Mouse (Mus musculus): ENCODE results near the gene Hoxd4.

The Hoxd4 gene

GRCm38 (mm10) chr2:74711721-74712621, at the start of gene Hoxd4, which contains the start of gene Hoxd3:
Gene Hoxd4 (plus strand): TSS chr2:74711929.
Gene Hoxd3 (plus strand): TSS chr2:74711927.
- no peak for DNase-seq

- peak; percentile 62 for DNase-seq
These were observed 48.3 kb upstream of the Hoxd4 start for GRCm38 (mm10) chr2:74663291-74663925.

DNA sequence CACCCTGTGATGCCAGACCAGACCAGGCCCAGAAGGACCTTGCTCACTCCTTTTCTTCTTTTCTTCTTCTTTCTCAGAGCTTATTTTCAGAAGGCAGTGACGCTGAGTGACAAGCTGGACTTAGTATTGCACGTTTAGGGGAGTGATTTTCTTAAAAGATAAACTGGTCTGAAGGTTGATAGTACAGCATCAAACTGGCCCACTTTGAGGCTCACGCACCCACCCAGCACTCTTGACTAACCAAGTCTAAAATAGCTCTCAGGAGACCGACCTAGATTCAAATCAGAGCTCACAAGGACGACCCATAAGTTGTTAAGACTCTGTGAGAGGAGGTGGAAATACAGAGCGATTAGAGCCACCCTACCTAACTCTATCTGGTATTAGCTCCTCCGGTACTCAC, 45.3 kb upstream of the Hoxd4 start:
- DNase-seq, result no peak

DNA sequence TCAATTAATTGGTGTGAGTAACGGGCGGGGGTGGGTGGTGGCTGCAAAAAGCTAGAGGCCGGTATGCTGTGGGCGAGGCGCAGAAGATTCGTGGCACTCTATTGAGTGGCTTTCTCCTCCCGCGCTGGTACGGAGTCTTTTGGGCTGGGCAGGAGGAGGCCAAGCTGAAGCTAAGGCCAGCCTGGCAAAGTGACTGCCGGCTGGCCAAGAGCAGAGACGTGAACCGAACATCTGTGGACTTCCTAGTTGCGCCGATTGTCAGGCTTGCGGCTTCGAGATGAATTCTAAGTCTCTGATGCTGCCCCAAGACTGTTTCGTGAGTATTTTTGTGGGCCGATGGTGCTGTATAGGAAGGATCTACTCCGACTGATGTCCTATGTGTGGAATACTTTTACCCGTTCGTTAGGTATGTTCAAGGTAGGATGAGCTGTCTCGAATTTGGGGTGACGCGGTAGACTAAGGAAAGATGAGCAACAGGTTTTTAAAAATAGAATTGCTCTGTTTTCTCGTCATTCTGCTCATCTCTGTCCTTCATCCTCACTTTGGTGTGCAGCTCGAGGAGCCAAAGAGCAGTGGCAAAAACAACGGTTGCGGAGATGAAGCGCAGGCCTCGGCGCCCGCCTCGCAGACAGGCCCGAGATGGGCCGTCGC, 44.4 kb upstream of the Hoxd4 start:
- peak; percentile 6 for DNase-seq

DNA sequence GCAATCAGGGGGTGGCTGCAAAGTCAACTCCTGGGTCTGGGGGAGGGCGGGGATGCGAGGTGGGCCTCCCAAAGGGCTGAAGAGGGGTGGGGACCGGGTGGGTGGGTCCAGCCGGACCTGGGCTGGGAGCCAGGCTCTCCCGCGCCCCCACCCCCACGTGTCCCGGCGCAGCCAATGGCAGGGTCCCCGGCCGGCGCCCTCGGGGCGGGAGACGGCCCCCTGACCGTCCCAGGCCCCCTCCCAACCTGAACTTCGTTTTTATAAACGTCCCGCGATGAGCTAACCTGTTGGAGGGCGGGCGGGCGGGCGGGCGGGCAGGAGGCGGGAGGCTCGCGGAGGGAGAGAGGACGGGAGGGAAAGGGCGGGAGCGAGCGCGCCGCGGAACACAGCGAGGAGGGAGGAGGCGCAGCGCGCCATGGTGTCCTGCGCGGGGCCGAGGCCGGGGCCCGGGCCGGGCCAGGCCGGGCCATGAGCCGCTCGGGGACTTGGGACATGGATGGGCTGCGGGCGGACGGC, 43.8 kb upstream of the Hoxd4 start, which contains the start of gene Hoxd13:
TSS of gene Hoxd13 (plus strand) at position 469 of the 516 bp plus-strand sequence.
- no peak for DNase-seq

GRCm38 (mm10) chr2:74668370-74669229, 43.1 kb upstream of the Hoxd4 start:
- peak; percentile 19 for DNase-seq

DNA sequence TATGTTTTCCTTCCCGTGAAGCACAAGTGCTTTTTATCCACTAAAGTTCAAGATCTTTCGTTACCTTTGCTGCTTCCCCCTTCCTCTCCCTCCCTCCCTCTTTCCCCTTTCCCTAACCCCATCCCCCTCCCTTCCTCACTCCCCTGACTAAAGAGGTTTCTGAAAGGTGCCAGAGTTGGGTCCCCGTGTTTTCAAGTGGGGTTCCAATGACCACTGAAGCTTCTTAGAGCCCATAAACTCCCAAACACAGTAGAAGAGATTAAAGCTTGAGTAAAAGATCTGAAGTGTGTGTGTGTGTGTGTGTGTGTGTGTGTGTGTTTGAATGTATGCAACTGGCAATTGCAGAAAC, 42.5 kb upstream of the Hoxd4 start:
- no peak for DNase-seq

DNA sequence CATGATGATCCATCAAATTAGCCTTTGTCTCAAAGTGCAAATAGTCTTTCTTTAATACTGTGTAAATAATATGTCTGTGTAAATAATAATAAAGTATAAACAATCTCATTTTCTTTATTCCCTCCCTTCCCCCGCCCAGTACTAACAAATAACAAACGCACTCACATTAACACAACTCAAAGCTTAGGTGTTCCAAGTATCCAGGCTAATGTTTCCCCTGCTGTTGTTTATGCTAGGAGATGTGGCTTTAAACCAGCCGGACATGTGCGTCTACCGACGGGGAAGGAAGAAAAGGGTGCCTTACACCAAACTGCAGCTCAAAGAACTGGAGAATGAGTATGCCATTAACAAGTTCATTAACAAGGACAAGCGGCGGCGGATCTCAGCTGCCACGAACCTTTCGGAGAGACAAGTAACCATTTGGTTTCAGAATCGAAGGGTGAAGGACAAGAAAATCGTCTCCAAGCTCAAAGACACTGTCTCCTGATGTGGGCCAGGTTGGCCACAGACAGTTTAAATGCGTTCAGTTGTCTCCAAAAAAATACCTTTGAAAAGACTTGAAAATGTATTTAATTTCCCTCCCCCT, 42.0 kb upstream of the Hoxd4 start:
- no peak for DNase-seq

- no peak for DNase-seq
These were observed 41.0 kb upstream of the Hoxd4 start for GRCm38 (mm10) chr2:74670632-74671188.

- DNase-seq, result no peak
These were observed 39.9 kb upstream of the Hoxd4 start for GRCm38 (mm10) chr2:74671847-74672246.

DNA sequence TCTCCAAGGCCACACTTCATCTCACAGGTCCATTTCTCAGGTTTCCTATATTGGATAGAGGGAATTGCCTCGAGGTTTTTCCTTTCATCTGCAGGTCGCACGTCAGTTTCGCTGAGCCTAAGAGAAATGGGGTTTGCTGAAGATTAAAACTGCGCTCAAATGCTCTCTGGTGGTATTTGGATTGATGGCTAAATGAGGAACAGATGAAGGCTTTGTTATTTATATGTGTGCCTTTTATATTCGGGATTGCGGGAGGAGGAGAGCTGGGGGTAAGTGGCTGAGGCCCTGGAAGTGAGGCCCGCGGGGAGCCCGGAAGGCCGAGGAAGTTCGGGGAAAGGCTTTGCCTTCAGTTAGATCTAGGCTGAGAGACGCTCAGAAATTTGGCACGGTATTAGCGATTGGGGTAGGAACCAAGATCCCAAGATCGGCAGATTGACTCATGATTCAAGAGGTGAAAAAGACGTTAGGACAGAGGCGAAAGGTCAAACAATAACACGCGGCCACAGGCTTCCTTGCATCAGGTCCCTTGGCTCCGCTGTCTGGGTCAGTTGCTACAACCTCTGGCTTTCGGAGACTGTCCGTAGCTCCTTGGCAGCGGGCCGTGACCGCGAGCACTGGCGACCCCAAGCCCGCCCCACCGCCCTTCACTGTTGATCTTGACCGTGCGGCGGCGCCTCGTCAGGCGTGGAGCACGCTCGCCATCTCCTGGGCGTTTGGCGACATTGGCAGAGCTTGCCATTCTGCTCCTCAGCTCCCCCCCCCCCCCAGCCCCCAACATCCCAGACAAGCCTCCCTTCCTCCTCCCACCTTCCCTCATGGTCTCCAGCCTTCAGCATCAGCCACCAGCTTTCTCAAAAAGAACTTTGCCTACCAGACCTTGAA, 39.0 kb upstream of the Hoxd4 start:
- DNase-seq, result no peak

GRCm38 (mm10) chr2:74673835-74674425, 37.8 kb upstream of the Hoxd4 start:
- no peak for DNase-seq

DNA sequence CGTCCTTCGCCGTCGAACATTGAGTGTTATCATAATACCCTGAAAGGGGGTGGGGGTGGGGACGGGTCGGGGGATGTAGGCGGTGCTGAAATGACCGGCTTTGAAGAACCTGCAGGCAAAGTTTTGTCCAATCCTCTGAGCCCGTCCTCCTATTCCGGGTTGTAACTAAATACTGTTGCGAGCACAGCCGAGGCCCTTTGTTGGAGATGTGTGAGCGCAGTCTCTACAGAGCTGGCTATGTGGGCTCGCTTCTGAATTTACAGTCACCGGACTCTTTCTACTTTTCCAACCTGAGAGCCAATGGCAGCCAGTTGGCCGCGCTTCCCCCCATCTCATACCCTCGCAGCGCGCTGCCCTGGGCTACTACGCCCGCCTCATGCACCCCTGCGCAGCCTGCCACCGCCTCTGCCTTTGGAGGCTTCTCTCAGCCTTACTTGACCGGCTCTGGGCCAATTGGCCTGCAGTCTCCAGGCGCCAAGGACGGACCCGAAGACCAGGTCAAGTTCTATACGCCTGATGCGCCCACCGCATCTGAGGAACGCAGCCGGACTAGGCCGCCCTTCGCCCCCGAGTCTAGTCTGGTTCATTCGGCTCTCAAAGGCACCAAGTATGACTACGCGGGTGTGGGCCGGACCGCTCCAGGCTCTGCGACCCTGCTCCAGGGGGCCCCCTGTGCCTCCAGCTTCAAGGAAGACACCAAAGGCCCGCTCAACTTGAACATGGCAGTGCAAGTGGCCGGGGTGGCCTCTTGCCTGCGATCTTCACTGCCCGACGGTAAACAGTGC, 36.7 kb upstream of the Hoxd4 start, which contains the start of gene Hoxd12:
TSS of gene Hoxd12 (plus strand) at position 133 of the 785 bp plus-strand sequence.
- DNase-seq, result no peak

GRCm38 (mm10) chr2:74675666-74676282, 36.0 kb upstream of the Hoxd4 start:
- no peak for DNase-seq

DNA sequence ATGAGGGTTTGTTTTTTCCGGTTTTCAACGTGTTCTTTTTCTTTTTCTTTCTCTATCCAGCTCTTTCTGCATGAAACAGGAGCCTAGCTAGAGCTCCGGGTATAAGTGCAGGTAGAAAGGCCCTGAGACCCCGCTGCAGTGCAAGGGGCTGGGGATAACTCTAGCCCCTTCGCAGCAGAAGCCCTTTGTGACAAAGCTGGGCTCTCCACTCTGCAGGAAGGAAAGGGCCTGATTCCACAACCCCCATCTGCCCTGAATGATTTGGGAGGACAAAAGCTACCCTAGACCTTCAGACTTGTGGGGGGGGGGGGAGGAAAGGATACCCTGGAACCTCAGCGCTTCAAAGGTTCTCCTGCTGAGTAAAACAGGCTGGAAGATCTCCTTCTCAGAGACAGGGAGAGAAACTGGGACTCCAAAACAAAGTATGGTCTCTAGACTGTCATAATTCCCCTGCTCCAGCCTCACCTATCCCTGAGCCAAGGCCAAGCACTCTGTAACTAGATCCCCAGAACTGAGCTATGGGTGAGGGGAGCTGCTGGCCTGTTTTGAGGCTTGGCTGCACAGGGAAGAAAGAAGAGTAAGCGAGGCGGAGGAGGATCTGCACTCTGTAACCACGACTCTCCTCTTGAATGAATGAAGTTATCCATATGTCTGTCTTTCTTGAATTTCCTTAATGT, 35.2 kb upstream of the Hoxd4 start:
- no peak for DNase-seq

GRCm38 (mm10) chr2:74677106-74677505, 34.6 kb upstream of the Hoxd4 start:
- no peak for DNase-seq

DNA sequence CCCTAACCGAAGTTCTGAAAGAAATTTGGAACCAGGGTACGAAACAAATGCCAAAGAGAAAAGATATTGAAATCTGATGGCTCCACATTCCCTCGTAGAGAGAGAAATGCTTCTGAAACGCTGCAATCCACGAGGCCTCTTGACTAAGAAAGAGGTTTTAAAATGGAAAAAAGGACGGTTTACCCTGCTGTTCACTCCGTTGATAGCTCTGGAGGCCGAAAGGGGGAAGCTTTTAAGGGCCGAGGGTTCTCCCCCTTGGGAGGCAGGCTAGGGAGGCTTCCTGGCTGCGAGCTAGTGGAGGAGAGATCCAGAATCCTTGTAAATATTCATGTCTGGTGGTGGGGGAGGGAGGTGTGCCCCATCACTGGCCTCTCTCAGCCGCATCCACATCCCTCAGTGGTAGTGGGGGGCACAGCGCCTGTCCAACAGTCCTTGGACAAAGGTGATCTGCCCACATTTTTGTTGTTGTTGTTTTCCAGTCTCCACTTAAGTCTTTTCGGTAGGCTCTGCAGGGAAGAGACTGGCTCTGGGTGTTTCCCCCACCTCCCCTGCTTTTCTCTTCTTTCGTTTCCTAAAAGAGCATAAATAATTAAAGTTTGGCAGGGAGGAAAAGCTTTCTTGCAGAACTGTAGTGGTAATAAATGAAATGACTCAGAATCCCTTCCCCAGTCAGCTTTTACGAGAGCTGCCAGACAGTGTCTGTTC, 32.7 kb upstream of the Hoxd4 start, which contains the start of gene Hoxd11:
TSS of gene Hoxd11 (plus strand) at position 667 of the 705 bp plus-strand sequence.
- no peak for DNase-seq
